13 mouse cellular contexts compared by ENCODE assay signal in the genomic region with DNA sequence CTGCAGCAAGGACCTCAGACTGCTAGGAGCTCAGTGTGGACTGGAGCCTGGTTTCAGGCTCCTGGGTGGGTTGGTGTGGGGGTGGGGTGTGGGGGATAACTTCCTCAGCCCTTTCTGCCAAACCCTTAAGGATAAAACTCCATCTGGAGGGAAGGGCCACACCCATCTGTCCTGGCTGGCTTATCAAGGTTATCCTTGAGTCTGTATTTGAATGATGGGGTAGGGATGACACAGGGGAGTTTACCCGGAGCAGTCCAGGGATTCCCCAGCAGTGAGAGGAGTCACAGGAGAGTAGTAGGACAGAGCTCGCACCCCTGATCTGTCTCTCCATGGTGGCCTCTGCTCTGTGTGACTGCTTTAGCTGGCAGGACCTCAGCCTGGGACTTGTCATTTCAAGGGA.
"Had no signal": no experiment of that assay in that cellular context is flagged by ENCODE, and none has a peak within 500 bp of the region (broad histone marks: within the 10 kb centered on the region; RNA-seq: fewer than 3 reads in every experiment).

No protein-coding gene starts in this region.

- H3K36me3 ChIP-seq: kidney, embryonic 15.5 days; limb, embryonic 15.5 days; midbrain, embryonic 10.5 days; midbrain, embryonic 15.5 days; neural tube, embryonic 13.5 days had no signal

- H3K9me3 ChIP-seq: limb, embryonic 15.5 days; midbrain, embryonic 15.5 days; neural tube, embryonic 13.5 days had no signal

- H3K27ac ChIP-seq: kidney, embryonic 15.5 days; limb, embryonic 15.5 days; liver, embryonic 14.5 days; midbrain, embryonic 10.5 days; midbrain, embryonic 15.5 days had no signal

- ATAC-seq: midbrain, embryonic 15.5 days had no signal

- H3K9ac ChIP-seq: kidney, embryonic 15.5 days; limb, embryonic 15.5 days; liver, embryonic 14.5 days; midbrain, embryonic 15.5 days; neural tube, embryonic 13.5 days had no signal

- H3K4me3 ChIP-seq: kidney, embryonic 15.5 days; limb, embryonic 15.5 days; midbrain, embryonic 10.5 days; midbrain, embryonic 15.5 days; neural tube, embryonic 13.5 days had no signal

- H3K4me2 ChIP-seq: limb, embryonic 15.5 days; midbrain, embryonic 15.5 days; neural tube, embryonic 13.5 days had no signal

- DNase-seq: kidney, postnatal 25 days; layer of hippocampus, adult 9-11 months; layer of hippocampus, postnatal 36 days; lung, adult 18-20 months; retina, postnatal 1 day; right cerebral cortex, postnatal 14 days; thymus, postnatal 36 days had no signal
